Mouse (Mus musculus) hindbrain, embryonic 10.5 days (tissue): ENCODE measurements at regions not wholly inside any gene's neighbourhood (a gene's known extent, or its start where the extent isn't known, plus 50 kb on each side); places are given as distances from the start of the nearest gene placed in this dataset.

Experiments
- DNase-seq: peaks from one replicate; pipeline ENCODE4 v3.0.0-alpha.2; 2017; ENCODE audit warnings: low spot score
- H3K27ac ChIP-seq: fragments of 300-500 bp; sonication (generic); 2 replicates; pipeline ENCODE4 v1.5.1; 2016; ENCODE audit warnings: mild to moderate bottlenecking, moderate library complexity
- H3K27me3 ChIP-seq: fragments of 300-500 bp; sonication (generic); 2 replicates; pipeline ENCODE4 v1.6.1; 2016; ENCODE audit warnings: mild to moderate bottlenecking; ENCODE audit not compliant: poor library complexity, insufficient read depth, severe bottlenecking
- H3K36me3 ChIP-seq: fragments of 300-500 bp; sonication (generic); 2 replicates; pipeline ENCODE4 v1.6.1; 2016; ENCODE audit warnings: mild to moderate bottlenecking, moderate library complexity
- H3K4me1 ChIP-seq: fragments of 300-500 bp; sonication (generic); replicated peaks from 2 replicates; pipeline ENCODE4 v1.6.1; 2016; ENCODE audit warnings: mild to moderate bottlenecking
- H3K4me3 ChIP-seq: fragments of 300-500 bp; sonication (generic); 2 replicates; pipeline ENCODE4 v1.5.1; 2016; ENCODE audit warnings: mild to moderate bottlenecking, moderate library complexity
- H3K9me3 ChIP-seq: fragments of 300-500 bp; sonication (generic); 2 replicates; pipeline ENCODE4 v1.6.1; 2016; ENCODE audit warnings: mild to moderate bottlenecking, moderate library complexity
- WGBS: fragments of 180-500 bp; shearing (Covaris S2); methylation state at CpG from one replicate; pipeline ENCODE4 v1.1.7; 2016; 5-methylcytosine and 5-hydroxymethylcytosine counted together

DNA sequence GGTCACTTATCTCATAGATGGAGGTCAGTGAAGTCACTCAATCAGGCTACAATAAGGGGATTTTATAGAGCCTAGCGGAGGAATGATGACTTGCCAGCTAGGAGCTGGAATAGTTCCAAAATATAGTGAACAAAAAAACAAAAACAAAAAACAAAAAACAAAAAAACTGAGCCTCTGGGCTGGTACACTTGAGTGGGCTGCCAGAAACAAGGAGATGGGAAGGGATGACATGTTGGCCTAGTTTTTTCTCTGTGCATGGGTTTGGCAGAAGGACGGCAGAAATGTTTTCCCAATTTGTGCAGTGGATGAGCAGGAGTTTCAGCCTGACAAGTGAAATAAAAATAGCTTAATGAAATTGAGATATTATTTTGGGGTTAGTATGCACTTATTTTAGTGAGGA is 57.6 kb upstream of the Manea start:
- Histone ChIP-seq H3K27me3 (no peaks in the 10 kb centered on the region), H3K9me3 (no peaks in the 10 kb centered on the region), H3K4me1 (peaks cover 5% of the 10 kb centered on the region; the same call in 1 of the 2 replicates), H3K27ac (no peak overlapping the region), H3K36me3 (no peaks in the 10 kb centered on the region), H3K4me3 (no peak overlapping the region)
- WGBS: 86% methylated on average over 2 of the region's 2 CpGs
- no peak for DNase-seq

GRCm38 (mm10) chr4:26402213-26402612 is 55.5 kb upstream of the Manea start:
- Histone ChIP-seq H3K27me3 (no peaks in the 10 kb centered on the region), H3K9me3 (no peaks in the 10 kb centered on the region), H3K27ac (0 out of 2 replicates have a peak overlapping the region, but pooled peaks have one; percentile 29), H3K36me3 (no peaks in the 10 kb centered on the region), H3K4me3 (no peak overlapping the region), H3K4me1 (peaks cover 5% of the 10 kb centered on the region; the same call in 1 of the 2 replicates)
- DNase-seq: peak; percentile 23
